Mouse (Mus musculus) CD4-positive, CD25-positive, alpha-beta regulatory T cell, adult 4 months (primary cell): ENCODE measurements around the gene Cdh7. TPM values are rescaled to one million over a fixed set of nuclear protein-coding genes. Genes with fewer than 3 reads are reported as not detected.
"Not testable (repeated sequence)": the region's sequence is repeated elsewhere in the genome, so short reads cannot be mapped to it uniquely, and the experiment has no call there.

Experiments used
- ATAC-seq: one replicate; pipeline ENCODE4 v1.8.0; 2017
- polyA plus RNA-seq, 2 experiments: library from polyadenylated mRNA; unstranded; fragments of 100-300 nt; shearing (Covaris generic); gene quantifications; one replicate each; pipeline ENCODE4 v1.2.1; 2017

Gene Cdh7
- polyA plus RNA-seq: under 1 TPM in 1 of 2 experiments, not detected in 1; 0.07 TPM

DNA sequence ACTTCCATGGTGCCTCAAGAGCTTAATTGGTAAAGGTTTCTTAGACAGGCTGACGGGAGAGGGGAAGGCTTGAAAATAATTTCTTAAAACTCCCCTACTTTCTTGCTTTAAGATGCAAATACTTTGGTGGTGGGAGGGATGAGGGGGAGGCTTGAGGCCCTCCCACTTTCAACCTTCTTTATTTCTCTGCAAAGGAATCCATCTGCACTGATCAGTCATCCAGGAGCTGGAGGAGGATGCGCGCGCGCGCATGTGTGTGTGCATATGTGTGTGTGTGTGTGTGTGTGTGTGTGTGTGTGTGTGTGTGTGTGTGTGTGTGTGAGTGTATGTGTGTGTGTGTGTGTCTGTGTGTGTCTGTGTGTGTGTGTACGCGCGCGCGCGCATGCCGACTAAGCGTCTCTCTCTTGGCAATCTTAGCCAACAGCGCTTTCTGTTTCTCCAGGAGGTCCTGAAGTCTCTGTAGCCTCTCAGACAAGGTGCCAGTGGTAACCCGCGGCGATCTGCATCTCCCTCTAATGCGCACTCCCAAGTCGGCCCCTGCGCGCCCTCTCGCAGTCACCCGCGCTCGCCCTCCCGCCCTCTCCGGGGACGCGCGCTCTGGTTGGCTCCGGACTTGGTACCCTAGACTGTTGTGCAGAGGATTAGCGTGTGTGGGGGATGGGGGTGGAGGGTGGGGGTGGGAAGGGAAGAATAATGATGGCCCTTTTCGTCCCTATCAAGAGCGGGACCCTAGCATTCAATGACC is at the start of gene Cdh7:
Gene Cdh7, plus strand, starts transcription at position 368 of the 745 bp plus-strand sequence.
- no peak for ATAC-seq

DNA sequence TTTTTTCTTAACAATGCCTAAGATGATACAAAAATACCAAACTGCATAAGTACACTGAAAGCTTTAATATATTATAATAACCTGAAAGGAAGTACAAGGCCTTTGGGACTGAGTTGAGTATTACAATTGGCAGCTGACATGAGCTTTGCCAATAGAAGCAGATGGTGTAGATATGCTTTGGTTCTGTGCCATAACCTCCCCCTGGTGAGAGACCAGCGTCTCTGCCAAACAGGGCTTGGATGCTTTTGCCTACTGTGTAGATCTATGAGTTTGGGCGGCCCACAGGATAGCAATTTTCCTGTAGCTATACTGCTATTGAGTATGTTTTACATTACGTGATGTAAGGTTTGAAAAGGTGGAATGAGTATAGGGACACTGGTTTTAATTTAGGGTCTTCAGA is 49.6 kb upstream of the Cdh7 start:
- ATAC-seq: no peak

DNA sequence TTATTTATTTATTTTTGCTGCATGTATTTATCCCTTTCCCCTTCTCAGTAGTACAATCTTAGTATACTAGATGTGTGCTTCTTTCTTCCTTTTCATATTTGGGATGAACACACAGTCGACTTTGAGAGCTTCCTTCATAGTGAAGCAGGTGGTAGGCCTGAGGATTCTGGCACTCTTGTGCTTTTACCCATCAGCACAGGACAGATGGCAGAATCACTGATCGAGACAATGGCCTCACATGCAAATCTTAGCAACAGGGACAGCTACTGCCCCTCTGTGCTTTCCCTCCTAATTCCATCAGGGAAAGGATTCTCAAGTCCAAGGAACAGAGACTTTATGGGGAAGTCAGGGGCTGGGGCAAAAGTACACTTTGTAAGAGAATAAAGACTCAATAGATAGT is 33.7 kb upstream of the Cdh7 start:
- ATAC-seq: no peak

DNA sequence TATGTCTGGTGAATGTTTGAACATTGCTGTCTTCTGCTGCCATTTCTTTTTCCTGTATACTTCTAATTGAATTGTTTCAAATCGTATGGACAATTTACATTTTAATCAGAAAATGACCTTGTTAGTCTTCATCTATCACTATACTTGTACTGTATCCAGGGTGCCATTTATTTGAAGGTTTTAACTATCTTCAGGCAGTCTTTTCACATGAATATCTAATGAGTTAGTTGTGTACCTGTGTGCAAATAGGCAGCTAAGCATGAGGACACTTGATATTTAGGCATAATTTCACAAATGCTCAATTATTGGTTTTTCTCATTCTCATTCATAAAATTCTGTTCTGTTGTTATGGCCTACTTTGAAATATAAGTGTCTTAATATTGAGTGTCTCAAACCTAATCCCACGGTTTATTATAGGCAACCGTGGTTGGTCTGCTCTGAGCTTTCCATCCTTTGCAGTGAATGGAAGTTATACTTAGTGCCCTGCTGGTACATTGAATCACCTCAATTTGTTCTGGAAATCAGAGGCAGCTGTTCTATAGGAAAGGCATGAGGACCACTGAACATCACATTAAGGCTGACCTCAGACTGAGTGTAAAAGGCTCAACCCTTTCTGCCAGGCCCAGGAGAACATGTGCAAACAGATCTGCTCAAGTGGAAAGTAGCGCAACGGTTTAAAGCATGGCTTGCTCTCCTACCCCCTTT is 10.4 kb upstream of the Cdh7 start:
- ATAC-seq: no peak

DNA sequence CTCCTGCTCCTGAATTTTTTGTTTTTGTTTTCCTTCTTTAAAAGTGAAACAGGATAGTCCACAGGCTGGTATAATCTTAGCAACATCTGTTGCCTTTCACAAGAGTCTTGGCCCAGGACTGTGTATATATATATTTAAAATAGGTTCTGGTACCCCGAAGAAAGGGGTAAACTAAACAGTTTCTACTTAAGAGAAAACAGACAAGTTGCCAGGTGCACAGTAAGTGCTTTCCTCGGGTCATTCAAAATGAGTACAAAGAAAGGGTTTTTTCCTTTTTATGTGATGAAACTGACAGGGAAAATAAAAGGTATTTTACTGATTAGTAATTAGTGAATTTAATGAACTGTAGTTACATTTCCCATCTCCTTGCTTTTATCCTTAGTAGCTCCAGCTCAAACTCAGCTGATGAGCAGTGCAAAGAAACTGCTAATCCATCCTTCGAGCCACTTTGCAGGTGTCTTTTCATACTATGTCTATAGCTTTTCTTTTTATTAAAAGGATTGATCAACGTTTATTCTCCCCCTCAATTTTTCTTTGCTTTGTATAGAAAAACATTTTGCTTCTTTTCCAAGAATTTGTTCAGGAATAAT is 9.7 kb upstream of the Cdh7 start:
- ATAC-seq: no peak

DNA sequence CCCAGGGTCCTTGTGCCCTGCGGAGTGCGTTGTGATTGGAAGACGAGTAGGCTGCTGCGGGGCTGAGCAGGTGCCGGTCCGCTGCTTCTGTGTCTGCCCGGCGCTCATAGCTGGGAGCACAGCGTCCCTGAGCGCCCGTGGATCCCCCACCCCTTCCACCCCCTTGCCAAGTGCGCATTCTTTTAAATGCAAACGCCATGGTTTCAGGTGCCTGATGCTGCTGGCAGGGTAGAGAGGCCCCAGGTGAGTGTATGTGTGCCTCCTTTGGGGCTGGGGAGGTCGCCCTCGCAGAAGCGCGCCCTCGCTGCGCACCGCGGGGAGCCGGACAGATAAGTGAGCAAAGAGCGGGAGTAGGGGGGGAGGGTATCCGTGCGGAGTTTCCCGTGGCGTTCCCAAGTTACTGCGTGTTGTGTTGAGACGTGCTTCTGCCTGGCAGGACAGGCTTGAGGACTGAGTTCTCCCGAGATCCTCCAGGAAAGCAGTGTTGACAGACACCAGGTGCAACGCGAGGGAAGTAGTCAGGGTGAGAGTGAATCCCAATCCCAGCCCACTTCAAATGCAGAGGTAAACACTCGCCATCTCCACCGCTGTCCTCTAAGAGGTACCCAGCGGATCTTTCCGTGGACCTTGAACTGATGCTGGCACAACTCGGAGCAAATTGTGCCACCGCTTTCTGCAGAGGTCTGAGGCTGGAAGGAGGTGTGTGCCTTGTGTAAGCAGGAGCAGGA is 742 bp downstream of the Cdh7 start:
- no peak for ATAC-seq

DNA sequence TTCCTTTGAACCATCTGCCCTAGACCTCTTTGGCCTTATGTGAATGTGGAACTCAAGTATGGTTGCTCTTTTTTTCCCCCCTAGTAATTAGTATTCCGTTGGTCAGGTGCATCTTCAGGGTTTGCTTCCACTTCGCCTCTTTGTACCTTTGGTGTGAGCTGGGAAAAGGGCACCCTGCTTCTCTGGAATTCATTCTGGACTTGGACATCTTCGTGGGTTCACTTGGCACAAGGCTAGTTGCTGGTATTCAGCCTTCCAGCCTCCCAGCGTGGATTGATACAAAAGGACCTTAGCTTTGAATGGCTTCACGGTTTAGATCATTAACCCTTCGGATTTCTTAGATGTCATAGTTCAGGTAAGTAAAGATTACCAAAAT is 1.3 kb downstream of the Cdh7 start:
- ATAC-seq: no peak

DNA sequence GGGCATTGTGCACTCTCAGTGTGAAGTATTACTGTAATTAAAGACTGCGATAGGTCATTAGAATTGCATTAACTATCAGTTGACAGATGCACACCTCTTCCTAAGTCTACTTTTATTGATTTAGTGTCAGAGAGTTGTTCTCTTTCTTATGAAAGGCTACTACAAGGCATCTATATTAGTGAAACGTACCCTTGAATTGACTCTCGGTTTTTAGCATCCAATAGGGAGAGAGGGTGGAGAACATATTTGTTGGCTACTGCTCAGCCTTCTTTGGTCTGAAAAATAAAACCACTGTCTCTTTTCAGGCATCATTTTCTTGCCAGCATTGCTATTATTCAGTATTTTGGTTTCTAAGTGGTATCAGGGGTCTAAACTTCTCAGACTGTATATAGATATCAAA is 2.5 kb downstream of the Cdh7 start:
- ATAC-seq: no peak

DNA sequence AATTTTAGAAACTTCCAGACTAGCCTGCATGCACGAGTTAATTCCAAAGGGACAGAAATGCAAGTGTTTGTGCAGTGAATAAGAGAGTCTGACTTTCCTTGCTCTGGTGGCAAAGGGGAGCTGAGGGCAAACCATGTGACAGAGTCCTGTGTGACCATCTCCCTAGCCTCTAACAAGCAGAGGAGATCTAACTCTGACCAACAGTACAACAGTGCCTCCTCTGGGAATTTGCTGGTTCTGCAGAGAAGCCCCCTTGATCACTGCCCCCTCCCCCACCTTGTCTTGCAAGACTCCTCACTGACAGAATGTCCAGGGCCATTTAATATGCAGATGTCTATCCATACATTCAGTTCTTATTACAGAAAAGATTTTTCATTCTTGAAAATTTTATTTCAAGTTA is 3.2 kb downstream of the Cdh7 start:
- ATAC-seq: no peak

DNA sequence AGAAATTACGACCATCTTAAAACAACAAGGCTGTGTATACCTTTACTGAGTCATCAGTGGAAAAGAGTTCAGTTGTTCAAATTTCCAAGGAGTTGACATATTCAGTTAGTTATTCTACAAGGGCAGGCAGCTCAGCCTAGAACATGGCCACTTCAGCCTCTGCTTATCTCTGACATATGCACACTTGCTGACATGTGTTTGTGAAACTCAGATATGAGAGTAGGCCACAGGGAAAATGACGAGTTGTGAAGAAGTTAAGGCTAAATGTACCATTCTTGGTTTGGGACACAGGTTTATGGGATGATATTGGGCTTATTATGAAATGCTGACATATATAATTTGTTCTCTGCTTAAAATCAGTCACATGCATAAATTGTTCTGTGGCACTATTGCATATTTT is 7.3 kb downstream of the Cdh7 start:
- ATAC-seq: no peak

DNA sequence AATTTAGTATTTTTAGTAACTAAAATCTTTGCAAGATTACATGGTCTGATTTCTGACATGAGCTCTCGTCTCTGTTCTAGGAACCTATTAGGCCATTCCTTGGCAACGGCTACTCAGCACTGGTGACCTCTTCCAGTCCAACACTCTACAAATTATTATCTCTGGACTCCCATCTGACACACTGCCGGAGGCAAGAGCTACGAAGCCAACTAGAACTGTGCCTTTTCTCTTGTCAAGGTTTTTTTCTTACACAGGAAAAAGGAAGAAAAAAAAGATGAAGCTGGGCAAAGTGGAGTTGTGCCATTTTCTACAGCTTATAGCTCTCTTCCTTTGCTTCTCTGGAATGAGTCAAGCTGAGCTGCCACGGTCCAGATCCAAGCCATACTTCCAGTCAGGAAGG is 11.7 kb downstream of the Cdh7 start:
- ATAC-seq: no peak

DNA sequence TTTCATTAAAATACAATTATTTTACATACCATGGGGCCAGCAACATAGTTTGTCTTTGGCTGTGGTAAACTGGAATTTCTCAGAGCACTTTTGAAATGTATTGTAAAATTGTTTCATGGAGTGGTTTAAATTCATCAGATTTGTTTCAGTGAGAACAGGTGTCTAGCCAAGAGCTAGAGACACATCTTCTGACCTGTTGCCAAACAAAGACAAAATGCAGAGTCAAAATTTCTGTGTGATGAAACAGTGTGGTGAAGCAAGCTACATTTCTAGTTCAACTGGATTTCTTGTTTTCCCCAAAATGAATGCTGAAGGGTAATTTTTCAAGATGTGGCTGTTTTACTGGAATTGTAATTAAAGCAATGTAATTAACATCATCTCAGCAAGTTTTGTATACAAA is 22.2 kb downstream of the Cdh7 start:
- no peak for ATAC-seq

DNA sequence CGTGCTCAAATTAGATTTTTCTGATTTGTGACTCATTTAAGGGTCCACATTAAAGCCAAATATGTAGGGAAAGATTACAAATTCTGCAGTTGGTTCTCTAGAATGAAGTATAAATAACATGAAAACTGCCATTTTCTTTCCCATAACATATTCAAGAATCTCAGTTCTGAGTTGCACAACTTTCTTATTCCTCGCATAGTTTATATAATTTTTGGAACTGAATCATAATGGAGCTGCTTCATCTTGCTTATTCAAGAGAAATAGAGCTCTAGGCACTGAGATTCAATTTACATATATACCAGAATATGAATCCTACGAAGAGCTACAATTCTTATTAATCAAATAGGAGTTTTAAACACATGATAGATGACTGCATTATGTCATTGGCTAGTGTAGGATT is 22.8 kb downstream of the Cdh7 start:
- no peak for ATAC-seq

DNA sequence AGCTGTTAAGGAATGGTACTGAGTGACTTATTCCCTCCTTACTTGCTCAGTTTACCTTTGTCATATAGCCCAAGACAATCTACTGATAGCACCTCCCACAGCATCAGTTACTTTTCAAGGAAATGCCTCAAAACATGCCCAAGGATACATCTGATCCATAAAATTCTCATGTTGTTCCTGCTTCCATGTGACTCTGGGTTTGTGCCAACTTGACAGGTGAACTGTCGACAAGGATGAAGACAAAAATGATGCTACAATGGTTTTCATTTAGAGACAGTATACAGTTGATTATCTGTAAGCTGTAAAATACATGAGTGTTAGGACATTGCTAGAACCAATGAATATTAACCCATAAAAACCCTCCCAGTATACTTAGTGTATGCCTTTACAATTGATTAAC is 29.9 kb downstream of the Cdh7 start:
- no peak for ATAC-seq

DNA sequence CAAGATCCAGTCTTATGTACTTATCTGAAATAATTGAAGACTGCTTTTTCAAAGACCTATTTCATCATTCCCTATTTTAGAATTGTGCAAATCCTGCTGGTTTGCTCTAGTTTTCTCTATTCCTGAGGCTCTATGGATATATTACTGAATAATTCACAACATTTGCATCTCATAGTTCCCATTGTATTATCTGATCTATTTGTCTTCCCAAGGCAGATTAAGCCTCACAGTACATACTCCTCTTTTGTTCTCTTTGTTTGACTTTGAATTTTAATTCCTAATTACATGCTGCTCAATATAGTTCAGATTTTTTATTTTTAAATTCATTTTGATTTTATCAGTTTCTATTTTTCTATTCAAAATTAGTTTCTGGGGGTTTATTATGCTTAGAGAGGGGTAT is 74.1 kb downstream of the Cdh7 start:
- ATAC-seq: no peak

DNA sequence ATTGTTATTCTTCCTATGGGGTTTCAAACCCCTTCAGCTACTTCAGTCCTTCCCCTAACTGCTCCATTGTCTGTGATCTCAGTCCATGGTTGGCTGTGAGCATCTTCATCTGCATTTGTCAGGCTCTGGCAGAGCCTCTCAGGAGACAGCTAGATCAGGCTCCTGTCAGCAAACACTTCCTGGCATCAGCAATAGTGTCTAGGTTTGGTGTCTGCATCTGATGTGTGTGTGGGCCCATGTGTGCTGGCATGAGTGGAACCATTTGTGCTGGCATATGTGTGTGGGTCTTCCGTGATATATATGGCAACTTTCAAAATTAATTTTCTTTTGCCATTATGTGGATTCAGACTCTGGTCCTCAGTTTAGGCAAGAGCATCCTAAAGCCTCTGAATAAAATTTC is 85.2 kb downstream of the Cdh7 start:
- no peak for ATAC-seq

DNA sequence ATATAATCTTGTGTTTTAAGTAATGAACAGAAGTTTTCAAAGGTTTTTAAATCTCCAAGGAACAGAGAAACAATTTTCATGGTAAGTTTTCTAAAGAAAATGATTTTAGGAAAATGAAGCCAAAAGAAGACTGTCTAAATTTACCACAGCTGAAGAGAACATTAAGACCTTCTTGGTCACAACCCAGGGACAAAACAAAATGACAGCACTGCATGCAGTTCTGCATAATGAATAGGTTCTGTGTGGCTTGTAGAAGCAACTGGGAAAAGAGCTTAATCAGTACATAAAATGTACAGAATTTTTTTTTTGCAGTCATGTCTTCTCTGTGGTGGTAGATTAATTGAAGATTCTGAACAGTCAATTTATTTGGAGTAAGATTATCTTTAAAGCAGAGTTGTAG is 96.2 kb downstream of the Cdh7 start:
- ATAC-seq: no peak

DNA sequence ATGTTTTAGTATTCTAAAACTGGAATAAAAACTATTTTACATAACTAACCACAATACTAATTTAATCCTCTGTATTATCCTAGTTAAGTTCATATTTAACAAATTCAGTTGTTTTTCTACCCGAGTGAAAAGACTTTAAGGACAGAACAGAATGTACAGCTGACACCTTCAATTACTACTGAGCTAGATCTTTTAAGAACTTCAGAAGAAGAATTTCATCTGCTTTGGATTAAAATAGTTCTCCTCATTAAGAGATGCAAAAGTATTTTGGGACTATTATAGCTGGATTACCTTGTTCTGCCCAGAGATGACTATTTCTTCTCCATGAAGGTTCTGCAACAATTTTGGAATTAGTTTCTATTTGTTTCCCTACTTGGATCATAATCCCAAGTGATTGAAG is 135.8 kb downstream of the Cdh7 start:
- ATAC-seq: no peak

DNA sequence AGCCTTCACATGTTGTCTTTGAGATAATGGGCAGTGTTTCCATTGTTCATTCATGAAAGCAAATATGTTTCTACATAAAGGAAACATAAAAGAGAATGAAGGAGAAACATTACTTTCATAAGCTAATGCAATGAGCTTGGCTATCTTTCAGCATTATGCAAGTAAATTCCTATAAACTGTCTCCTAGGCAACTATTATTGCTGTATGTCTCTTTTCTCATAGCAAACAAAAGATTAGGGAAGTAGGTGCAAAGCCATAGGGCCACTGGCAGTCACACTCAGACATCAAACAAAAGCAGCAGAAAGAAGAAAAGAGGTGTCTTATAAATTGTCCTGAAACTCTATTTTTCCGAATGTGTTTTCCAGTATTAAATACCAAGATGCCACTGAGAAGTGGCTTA is 136.6 kb downstream of the Cdh7 start:
- ATAC-seq: no peak

DNA sequence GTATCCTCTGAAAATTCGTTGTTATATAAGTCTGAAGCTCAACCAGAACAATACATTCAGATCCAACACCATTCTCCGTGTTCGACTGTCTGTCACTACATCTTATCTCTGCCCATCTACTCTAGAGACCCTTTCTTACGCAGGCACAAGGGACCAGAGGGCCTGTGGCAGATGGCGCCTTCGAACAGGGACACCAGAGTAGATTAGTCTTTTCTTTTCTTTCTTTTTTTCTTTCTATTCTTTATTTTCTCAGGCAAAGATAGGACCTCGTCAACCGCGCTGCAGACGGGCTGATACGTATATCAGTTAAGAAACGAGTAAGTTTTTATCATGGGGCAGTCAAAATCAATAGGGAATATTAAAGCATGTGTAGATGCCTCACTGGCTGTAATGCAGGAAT is 189.2 kb downstream of the Cdh7 start:
- not testable (repeated sequence) for ATAC-seq
